Mouse (Mus musculus): ENCODE data around the gene Fam129b. TPM values are rescaled to one million over a fixed set of nuclear protein-coding genes. Genes with fewer than 3 reads are reported as not detected.
A peak's percentile ranks its signal among the peaks of the same experiment; 100 is the strongest.

Fam129b gene
- polyA plus RNA-seq (2015; fragmentation: Nextera tagmentation; extraction: Ambion mirVana), result 31.7 and 37.0 TPM in 2 replicates

DNA sequence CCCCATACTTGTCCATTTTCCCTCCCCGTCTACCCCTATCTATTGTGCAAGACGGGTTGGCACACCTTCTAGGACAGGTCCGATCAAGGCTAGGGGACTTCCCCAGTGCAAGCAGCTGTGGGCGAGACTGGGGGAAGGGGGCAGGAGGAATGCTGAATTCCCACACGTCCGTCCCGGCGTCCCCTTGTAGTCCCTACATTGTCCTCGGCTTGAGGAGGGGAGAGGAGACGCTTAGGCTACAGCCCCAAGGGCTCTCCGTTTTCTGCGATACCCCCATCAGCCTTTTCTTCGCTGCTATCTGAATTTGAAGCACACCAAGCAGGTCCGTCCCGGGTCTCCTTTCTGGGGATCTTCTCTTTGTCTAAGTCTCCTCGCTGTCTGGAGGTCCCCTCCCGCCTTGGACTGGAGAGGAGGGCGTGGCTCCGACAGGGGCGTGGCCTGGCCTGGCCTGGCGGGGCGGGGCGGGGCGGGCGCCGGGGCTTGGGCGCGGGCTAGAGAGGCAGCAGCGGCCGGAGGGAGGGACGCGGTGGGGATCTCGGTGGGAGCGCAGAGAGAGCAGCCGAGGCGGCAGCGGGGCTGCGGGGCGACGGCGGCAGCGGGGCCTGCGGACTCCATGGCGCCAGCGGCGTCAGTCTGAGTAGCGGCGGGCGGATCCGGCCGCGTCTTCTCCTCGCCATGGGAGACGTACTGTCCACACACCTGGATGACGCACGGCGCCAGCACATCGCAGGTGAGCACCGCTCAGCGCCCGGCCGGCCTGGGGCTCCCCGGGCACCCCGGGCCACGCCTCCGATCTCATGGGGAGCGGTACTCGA lies at the start of gene Fam129b:
TSS of gene Fam129b (plus strand) at position 440 of the 815 bp plus-strand sequence.
- ATAC-seq, result peak; percentile 90
- H3K4me3 ChIP-seq (ENCODE audit: low read length), result peak within 1 kb of the TSS; percentile 64
- WGBS, result under 1% methylated on average over 41 of the region's 68 CpGs
- H3K36me3 ChIP-seq (ENCODE audit: control insufficient read depth, insufficient read depth, low read length), result no peaks in the 10 kb centered on the region
- H3K4me1 ChIP-seq (ENCODE audit: control insufficient read depth, insufficient read depth, low read depth, low read length), result peaks cover 49% of the 10 kb centered on the region
- no peaks in the 10 kb centered on the region for H3K27me3 ChIP-seq (replicated peaks; ENCODE audit: control insufficient read depth, insufficient read depth, low read length)
- peak within 1 kb of the TSS; percentile 84 for H3K4me2 ChIP-seq (ENCODE audit: low read length)
- peak within 1 kb of the TSS; percentile 89 for H3K9ac ChIP-seq (ENCODE audit: low read depth, low read length)
- no peaks in the 10 kb centered on the region for H3K9me3 ChIP-seq (ENCODE audit: control insufficient read depth, low read length)
- peak within 1 kb of the TSS; percentile 85 for H3K27ac ChIP-seq (ENCODE audit: low read depth, low read length)

DNA sequence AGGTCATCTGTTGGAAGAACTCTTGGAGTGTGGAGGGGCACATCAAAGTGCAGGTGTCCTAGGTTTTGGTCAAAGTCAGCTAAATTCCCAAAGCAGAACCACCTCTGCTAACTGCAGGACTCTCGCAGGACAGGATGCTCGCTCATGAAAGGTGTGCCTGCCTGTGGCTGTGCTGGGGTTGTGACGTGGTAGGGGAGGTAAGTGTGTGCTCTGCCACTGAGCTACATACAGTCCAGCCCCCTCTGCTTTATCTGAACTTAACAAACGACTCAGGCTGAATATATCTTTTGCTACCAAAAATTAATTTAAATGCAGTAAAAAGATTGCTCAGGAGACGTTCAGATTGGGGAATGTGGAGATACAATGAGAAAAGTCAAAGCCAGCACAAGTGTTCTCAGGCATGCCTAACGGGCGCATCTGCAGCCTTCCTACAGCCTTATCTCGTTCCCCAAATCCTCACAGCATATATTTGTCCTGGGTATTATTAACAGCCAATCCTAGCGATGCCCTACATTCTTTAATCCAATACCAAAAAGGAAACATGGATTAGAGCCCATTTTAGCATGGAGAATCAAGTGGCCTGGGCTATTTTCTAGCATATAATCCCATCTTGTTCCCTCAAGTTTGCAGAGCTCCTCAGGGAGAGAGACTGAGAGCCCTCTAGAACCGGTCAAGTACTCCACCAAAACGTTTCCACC lies 46.8 kb upstream of the Fam129b start:
- H3K9me3 ChIP-seq (ENCODE audit: control insufficient read depth, low read length), result no peaks in the 10 kb centered on the region
- ATAC-seq, result no peak
- H3K4me2 ChIP-seq (ENCODE audit: low read length), result no peak overlapping the region
- H3K9ac ChIP-seq (ENCODE audit: low read depth, low read length), result no peak overlapping the region
- H3K4me3 ChIP-seq (ENCODE audit: low read length), result no peak overlapping the region
- H3K27ac ChIP-seq (ENCODE audit: low read depth, low read length), result no peak overlapping the region
- no peaks in the 10 kb centered on the region for H3K27me3 ChIP-seq (replicated peaks; ENCODE audit: control insufficient read depth, insufficient read depth, low read length)
- H3K36me3 ChIP-seq (ENCODE audit: control insufficient read depth, insufficient read depth, low read length), result no peaks in the 10 kb centered on the region
- H3K4me1 ChIP-seq (ENCODE audit: control insufficient read depth, insufficient read depth, low read depth, low read length), result peaks cover 5% of the 10 kb centered on the region; the same call in 1 of the 2 replicates
- 77% methylated on average over 11 of the region's 11 CpGs for WGBS

DNA sequence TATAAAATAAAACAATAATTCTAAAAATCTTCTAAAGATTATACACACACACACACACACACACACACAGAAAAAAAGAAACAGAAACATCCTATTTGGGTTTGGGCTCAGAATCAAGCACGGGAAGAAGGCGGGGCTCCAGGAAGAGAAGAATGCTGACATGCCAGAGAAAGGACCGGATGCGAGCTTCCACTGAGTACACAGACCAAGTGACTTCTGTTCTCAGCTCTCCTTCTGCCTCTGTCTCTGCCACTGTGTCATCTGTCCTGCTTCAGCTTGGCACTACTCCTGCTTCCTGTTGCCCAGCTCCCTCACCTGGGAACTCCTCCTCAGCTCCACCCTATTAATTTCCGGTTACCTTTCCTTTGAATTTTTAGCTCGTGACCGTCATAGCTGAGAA lies 41.4 kb upstream of the Fam129b start:
- peak overlapping the region; percentile 61 for H3K27ac ChIP-seq (ENCODE audit: low read depth, low read length)
- no peaks in the 10 kb centered on the region for H3K36me3 ChIP-seq (ENCODE audit: control insufficient read depth, insufficient read depth, low read length)
- ATAC-seq, result no peak
- no peak overlapping the region for H3K4me2 ChIP-seq (ENCODE audit: low read length)
- H3K9me3 ChIP-seq (ENCODE audit: control insufficient read depth, low read length), result no peaks in the 10 kb centered on the region
- 63% methylated on average over 7 of the region's 7 CpGs for WGBS
- no peak overlapping the region for H3K9ac ChIP-seq (ENCODE audit: low read depth, low read length)
- no peak overlapping the region for H3K4me3 ChIP-seq (ENCODE audit: low read length)
- no peaks in the 10 kb centered on the region for H3K27me3 ChIP-seq (replicated peaks; ENCODE audit: control insufficient read depth, insufficient read depth, low read length)
- H3K4me1 ChIP-seq (ENCODE audit: control insufficient read depth, insufficient read depth, low read depth, low read length), result peaks cover 10% of the 10 kb centered on the region

DNA sequence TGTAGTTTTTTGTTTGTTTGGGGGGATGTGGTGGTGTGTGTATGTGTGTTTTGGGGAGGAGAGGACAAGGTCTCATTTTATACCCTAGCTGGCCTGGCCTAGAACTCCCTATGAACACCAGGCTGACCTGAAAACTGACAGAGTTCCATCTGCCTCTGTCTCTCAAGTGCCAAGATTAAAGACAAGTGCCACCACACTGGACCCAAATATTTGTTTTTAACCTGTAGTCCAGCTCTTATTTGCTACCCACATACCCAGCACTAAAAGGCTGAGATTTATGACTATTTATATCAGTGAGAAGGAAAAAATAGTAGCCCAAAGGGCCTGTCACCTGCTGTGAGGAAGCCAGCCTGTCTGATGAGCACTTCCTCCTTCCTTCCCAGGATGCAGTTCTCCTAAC lies 40.3 kb upstream of the Fam129b start:
- H3K4me3 ChIP-seq (ENCODE audit: low read length), result no peak overlapping the region
- H3K9ac ChIP-seq (ENCODE audit: low read depth, low read length), result no peak overlapping the region
- no peaks in the 10 kb centered on the region for H3K27me3 ChIP-seq (replicated peaks; ENCODE audit: control insufficient read depth, insufficient read depth, low read length)
- H3K27ac ChIP-seq (ENCODE audit: low read depth, low read length), result no peak overlapping the region
- H3K9me3 ChIP-seq (ENCODE audit: control insufficient read depth, low read length), result no peaks in the 10 kb centered on the region
- H3K4me2 ChIP-seq (ENCODE audit: low read length), result no peak overlapping the region
- ATAC-seq, result no peak
- H3K36me3 ChIP-seq (ENCODE audit: control insufficient read depth, insufficient read depth, low read length), result no peaks in the 10 kb centered on the region
- H3K4me1 ChIP-seq (ENCODE audit: control insufficient read depth, insufficient read depth, low read depth, low read length), result peaks cover 10% of the 10 kb centered on the region

DNA sequence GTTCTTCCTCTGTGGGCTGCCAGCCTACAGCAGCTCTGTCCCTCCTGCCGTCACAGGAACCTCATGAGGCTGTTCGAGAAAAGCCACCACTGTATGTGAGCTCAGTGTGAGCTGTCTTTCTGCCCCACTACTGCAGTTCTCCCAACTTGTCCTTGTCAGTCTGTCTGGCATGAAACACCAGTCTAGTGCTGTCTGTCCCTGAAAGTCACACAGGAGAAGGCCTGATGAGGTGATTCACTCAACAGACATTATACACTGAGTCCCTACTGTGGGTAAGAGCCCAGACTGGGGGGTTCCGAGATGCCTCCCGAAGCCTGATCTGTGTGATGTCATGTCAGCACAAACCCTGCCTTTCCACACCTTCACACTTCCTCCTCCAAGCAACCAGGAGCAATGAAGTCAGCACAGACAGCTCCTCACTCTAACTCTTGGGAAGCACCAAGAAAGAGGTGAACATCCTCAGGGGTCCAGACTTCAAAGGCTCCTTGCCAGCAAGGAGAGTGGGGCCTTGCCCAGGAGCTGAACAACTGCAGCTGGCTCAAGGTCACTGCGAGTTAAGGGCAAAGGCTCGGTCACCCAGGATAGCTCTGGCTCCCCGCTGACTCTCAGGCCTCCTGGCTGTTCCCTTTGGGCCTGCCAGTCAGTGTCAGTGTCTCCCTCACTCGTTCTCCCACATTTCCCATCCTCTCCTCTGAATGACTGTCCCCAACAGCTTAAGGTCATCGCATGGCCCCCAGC lies 37.6 kb upstream of the Fam129b start:
- no peaks in the 10 kb centered on the region for H3K9me3 ChIP-seq (ENCODE audit: control insufficient read depth, low read length)
- H3K4me1 ChIP-seq (ENCODE audit: control insufficient read depth, insufficient read depth, low read depth, low read length), result peaks cover 10% of the 10 kb centered on the region
- H3K27ac ChIP-seq (ENCODE audit: low read depth, low read length), result no peak overlapping the region
- no peak for ATAC-seq
- H3K27me3 ChIP-seq (replicated peaks; ENCODE audit: control insufficient read depth, insufficient read depth, low read length), result no peaks in the 10 kb centered on the region
- no peak overlapping the region for H3K4me3 ChIP-seq (ENCODE audit: low read length)
- H3K4me2 ChIP-seq (ENCODE audit: low read length), result no peak overlapping the region
- H3K9ac ChIP-seq (ENCODE audit: low read depth, low read length), result no peak overlapping the region
- H3K36me3 ChIP-seq (ENCODE audit: control insufficient read depth, insufficient read depth, low read length), result no peaks in the 10 kb centered on the region
- 65% methylated on average over 9 of the region's 9 CpGs for WGBS

DNA sequence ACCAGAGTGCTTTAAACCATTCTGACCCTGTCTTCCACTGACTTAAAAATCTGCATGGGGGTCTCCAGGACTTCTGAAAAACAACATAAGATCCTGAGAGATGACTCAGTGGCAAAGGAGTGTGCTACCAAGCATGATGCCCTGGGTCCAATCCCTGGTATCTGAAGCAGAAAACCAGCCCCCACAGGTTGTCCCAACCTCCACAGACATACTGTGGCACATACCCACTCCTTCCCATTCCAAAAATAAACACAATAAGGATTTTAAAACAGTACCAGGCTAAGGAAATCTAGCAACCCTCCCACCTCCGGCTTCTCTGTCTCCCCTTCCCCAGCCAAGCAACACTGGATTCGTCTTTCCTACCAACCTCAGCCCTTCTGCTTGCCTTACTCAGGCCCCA lies 36.7 kb upstream of the Fam129b start:
- no peaks in the 10 kb centered on the region for H3K27me3 ChIP-seq (replicated peaks; ENCODE audit: control insufficient read depth, insufficient read depth, low read length)
- 89% methylated on average over 2 of the region's 2 CpGs for WGBS
- H3K4me3 ChIP-seq (ENCODE audit: low read length), result no peak overlapping the region
- H3K27ac ChIP-seq (ENCODE audit: low read depth, low read length), result no peak overlapping the region
- H3K4me1 ChIP-seq (ENCODE audit: control insufficient read depth, insufficient read depth, low read depth, low read length), result peaks cover 11% of the 10 kb centered on the region
- no peak overlapping the region for H3K9ac ChIP-seq (ENCODE audit: low read depth, low read length)
- H3K9me3 ChIP-seq (ENCODE audit: control insufficient read depth, low read length), result no peaks in the 10 kb centered on the region
- ATAC-seq, result no peak
- H3K36me3 ChIP-seq (ENCODE audit: control insufficient read depth, insufficient read depth, low read length), result no peaks in the 10 kb centered on the region
- H3K4me2 ChIP-seq (ENCODE audit: low read length), result no peak overlapping the region

DNA sequence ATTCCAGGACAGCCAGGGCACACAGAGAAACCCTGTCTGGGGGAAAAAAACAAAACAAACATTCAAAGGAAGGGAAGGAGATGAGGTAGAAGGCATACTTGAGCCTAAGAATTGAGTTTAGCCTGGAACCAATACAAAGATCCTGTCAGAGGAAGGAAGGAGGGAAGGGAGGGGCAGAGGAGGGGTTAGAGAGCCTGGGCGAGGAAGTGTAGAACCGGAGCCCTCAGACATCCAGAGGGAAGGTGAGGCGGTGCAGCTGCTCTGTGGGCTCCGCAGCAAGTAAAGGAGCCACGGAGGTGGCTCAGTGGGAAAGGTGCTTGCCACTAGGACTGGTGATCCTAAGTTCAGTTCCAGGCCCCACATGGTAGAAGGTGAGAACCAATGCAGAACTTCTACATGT lies 34.8 kb upstream of the Fam129b start:
- 81% methylated on average over 5 of the region's 5 CpGs for WGBS
- no peak overlapping the region for H3K27ac ChIP-seq (ENCODE audit: low read depth, low read length)
- no peak overlapping the region for H3K4me3 ChIP-seq (ENCODE audit: low read length)
- no peak for ATAC-seq
- no peaks in the 10 kb centered on the region for H3K36me3 ChIP-seq (ENCODE audit: control insufficient read depth, insufficient read depth, low read length)
- H3K4me2 ChIP-seq (ENCODE audit: low read length), result no peak overlapping the region
- no peaks in the 10 kb centered on the region for H3K27me3 ChIP-seq (replicated peaks; ENCODE audit: control insufficient read depth, insufficient read depth, low read length)
- H3K9ac ChIP-seq (ENCODE audit: low read depth, low read length), result no peak overlapping the region
- H3K4me1 ChIP-seq (ENCODE audit: control insufficient read depth, insufficient read depth, low read depth, low read length), result peaks cover 16% of the 10 kb centered on the region
- no peaks in the 10 kb centered on the region for H3K9me3 ChIP-seq (ENCODE audit: control insufficient read depth, low read length)

DNA sequence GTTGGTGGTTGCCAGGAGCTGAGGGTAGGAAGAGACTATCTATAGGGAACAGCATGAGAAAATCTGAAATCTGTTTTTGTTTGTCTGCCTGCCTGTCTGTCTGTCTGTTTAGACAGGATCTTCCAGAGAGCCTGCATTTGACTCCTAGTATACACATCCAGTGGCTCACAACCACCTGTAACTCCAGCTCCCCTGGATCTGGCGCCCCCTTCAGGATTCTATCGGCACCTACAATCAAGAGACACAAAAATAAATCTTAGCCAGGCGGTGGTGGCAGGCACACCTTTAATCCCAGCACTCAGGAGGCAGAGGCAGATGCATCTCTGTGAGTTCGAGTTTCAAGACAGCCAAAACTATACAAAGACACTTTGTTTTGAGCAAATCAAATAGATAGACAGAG lies 33.4 kb upstream of the Fam129b start:
- Histone ChIP-seq H3K9me3 (ENCODE audit: control insufficient read depth, low read length) (no peaks in the 10 kb centered on the region), H3K9ac (ENCODE audit: low read depth, low read length) (no peak overlapping the region), H3K27ac (ENCODE audit: low read depth, low read length) (no peak overlapping the region), H3K36me3 (ENCODE audit: control insufficient read depth, insufficient read depth, low read length) (no peaks in the 10 kb centered on the region), H3K4me3 (ENCODE audit: low read length) (no peak overlapping the region), H3K4me2 (ENCODE audit: low read length) (no peak overlapping the region), H3K4me1 (ENCODE audit: control insufficient read depth, insufficient read depth, low read depth, low read length) (peaks cover 16% of the 10 kb centered on the region), H3K27me3 (replicated peaks; ENCODE audit: control insufficient read depth, insufficient read depth, low read length) (no peaks in the 10 kb centered on the region)
- no peak for ATAC-seq
- 45% methylated on average over 4 of the region's 4 CpGs for WGBS

DNA sequence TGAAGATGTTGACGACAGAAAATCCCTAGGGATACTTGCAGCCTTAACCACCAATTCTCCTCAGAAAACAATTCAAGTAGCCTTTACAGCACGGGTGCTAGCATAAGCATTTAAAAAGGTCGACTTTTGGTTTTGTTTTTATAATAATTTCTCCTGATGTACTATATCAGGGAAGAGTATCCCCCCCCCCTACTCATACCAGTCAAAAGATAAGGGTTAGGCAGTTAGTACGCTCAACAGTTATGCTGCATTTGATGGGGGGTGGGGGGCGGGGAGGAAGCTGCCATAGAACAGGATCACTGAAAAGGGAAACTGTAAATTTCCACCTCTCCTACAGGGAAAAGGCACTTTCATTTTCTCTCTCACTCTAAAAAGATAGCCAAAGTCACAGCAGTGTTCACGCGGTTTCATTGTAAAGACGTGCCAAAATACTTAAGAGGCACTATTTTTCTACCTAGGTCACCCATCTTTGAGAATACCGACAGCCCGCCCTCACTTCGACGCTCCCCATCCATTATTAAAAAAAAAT lies 30.3 kb upstream of the Fam129b start:
- peak overlapping the region; percentile 92 for H3K9ac ChIP-seq (ENCODE audit: low read depth, low read length)
- H3K4me2 ChIP-seq (ENCODE audit: low read length), result peak overlapping the region; percentile 65
- peak overlapping the region; percentile 90 for H3K4me3 ChIP-seq (ENCODE audit: low read length)
- no peak for ATAC-seq
- peak overlapping the region; percentile 94 for H3K27ac ChIP-seq (ENCODE audit: low read depth, low read length)
- no peaks in the 10 kb centered on the region for H3K27me3 ChIP-seq (replicated peaks; ENCODE audit: control insufficient read depth, insufficient read depth, low read length)
- no peaks in the 10 kb centered on the region for H3K9me3 ChIP-seq (ENCODE audit: control insufficient read depth, low read length)
- WGBS, result 5% methylated on average over 12 of the region's 12 CpGs
- H3K4me1 ChIP-seq (ENCODE audit: control insufficient read depth, insufficient read depth, low read depth, low read length), result peaks cover 13% of the 10 kb centered on the region
- H3K36me3 ChIP-seq (ENCODE audit: control insufficient read depth, insufficient read depth, low read length), result no peaks in the 10 kb centered on the region

All from hindbrain, embryonic 16.5 days (tissue).